Comparison of ENCODE assay signal across 8 mouse cellular contexts in genomic region chr1:182959251-182959691, GRCm38 (mm10). TPM values are rescaled to one million over a fixed set of nuclear protein-coding genes. Genes with fewer than 3 reads are reported as not detected.
DNase-seq lines count a peak whose midpoint lies in the region; ATAC-seq lines count a peak whose summit lies in the region.

No protein-coding gene starts in this region.

- peak overlapping the region; percentile 44; the same call in 1 of the 2 replicates for H3K9ac ChIP-seq in embryonic facial prominence, embryonic 13.5 days

- peak overlapping the region; percentile 44 for H3K4me3 ChIP-seq in embryonic facial prominence, embryonic 13.5 days

- no peak for ATAC-seq in cerebellum, adult (ENCODE audit: insufficient number of reproducible peaks, low FRiP score, low TSS enrichment)
- ATAC-seq in embryonic facial prominence, embryonic 13.5 days (ENCODE audit: insufficient number of reproducible peaks, insufficient read depth, low FRiP score, low TSS enrichment, low read depth): no peak
- ATAC-seq in megakaryocyte-erythroid progenitor cell, adult 5-6 weeks (replicated peaks; ENCODE audit: low FRiP score, low TSS enrichment, poor library complexity, severe bottlenecking): peak; percentile 20; the same call in 1 of the 2 replicates

- H3K36me3 ChIP-seq in embryonic facial prominence, embryonic 13.5 days: no peaks in the 10 kb centered on the region

- WGBS in embryonic facial prominence, embryonic 13.5 days: 1% methylated on average over 17 of the region's 17 CpGs

- H3K4me1 ChIP-seq in embryonic facial prominence, embryonic 13.5 days: peaks cover 39% of the 10 kb centered on the region

- H3K27me3 ChIP-seq in embryonic facial prominence, embryonic 13.5 days: peaks cover 22% of the 10 kb centered on the region

- H3K27ac ChIP-seq in embryonic facial prominence, embryonic 13.5 days: no peak overlapping the region

- peak overlapping the region; percentile 69 for H3K4me2 ChIP-seq in embryonic facial prominence, embryonic 13.5 days

- H3K9me3 ChIP-seq in embryonic facial prominence, embryonic 13.5 days: no peaks in the 10 kb centered on the region

- DNase-seq in cerebellum, postnatal 10 days: peak; percentile 54 to 64
- DNase-seq in heart, postnatal 14 days: peak; percentile 51 to 61
- DNase-seq in kidney, postnatal 4 days: peak; percentile 61 to 76
- no peak for DNase-seq in layer of hippocampus, adult 8-10 months (ENCODE audit: low spot score in 2 of 2)
- DNase-seq in cerebellum, adult 11 months: no peak

- intact Hi-C loops in heart, postnatal 14 days (cut with DNase I): no loop called here

RNA-seq across cellular contexts. Expression of gene Tlr5, which starts 4.7 kb away (rescaled TPM):
- 0.99 and 1.2 TPM in 2 replicates for polyA plus RNA-seq in embryonic facial prominence, embryonic 13.5 days (2015; fragmentation: Nextera tagmentation; extraction: Ambion mirVana)
- 1 to 10 TPM; 1.7 to 2.1 TPM for total RNA-seq in heart, postnatal 14 days (2021)
- total RNA-seq in megakaryocyte-erythroid progenitor cell, adult 5-6 weeks (2014; fragmentation: Nextera tagmentation): not detected in 2 replicates
- total RNA-seq in megakaryocyte-erythroid progenitor cell, adult 5-6 weeks (2017): not detected in 2 replicates
- under 1 TPM; 0.18 to 0.55 (median 0.38) TPM for total RNA-seq in layer of hippocampus, adult 8-10 months (2022)

Comparison
In these comparisons a context has a peak if more than half of its experiments do, and no peak if none do; other contexts are left out.
1. DNase-seq: peak in cerebellum, postnatal 10 days (2 of 2), heart, postnatal 14 days (2 of 2) and kidney, postnatal 4 days (2 of 2); none in layer of hippocampus, adult 8-10 months (0 of 2) and cerebellum, adult 11 months (single experiment).